Mouse (Mus musculus): Measurements from ENCODE around the gene Sh3bp1. TPM values are rescaled to one million over a fixed set of nuclear protein-coding genes. Genes with fewer than 3 reads are reported as not detected.
"Not testable (repeated sequence)": the region's sequence is repeated elsewhere in the genome, so short reads cannot be mapped to it uniquely, and the experiment has no call there.

The Sh3bp1 gene
- polyA plus RNA-seq, 1 experiment, result 3.3 TPM

DNA sequence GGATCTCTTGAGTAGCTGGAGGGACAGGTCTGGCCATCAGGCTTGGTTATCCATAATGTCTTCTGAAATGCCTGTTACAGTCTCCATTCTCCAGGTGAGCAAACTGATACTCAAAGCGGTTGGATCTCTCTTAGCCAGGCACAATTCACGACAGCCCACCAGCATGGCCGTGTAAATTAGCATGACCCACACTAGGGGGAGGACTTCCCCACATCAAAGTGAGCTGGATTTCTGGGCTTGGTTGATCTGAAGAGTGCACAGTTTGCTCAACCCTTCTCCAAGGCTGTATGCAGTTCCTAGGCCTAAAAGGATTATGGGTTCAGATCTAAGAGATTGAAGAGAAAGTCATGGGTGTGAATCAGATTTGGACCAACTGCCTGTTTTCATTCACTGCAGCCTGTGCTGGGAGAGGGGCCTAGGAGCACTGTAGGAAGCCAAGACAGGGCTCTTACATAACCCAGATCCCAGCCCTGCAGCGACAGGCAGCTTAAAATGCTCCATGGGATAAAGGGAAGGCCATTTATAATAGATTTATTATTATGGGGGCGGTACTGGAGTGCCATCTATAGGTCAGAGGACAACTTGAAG lies 27.5 kb upstream of the Sh3bp1 start:
- H3K4me3 ChIP-seq (ENCODE audit: insufficient read depth, low read depth, low read length), result no peak overlapping the region
- peaks cover 6% of the 10 kb centered on the region; the same call in 1 of the 2 replicates for H3K4me1 ChIP-seq (ENCODE audit: control insufficient read depth, insufficient read depth, insufficient read length, low read length)
- H3K27ac ChIP-seq (replicated peaks; ENCODE audit: low read depth, low read length), result no peak overlapping the region

DNA sequence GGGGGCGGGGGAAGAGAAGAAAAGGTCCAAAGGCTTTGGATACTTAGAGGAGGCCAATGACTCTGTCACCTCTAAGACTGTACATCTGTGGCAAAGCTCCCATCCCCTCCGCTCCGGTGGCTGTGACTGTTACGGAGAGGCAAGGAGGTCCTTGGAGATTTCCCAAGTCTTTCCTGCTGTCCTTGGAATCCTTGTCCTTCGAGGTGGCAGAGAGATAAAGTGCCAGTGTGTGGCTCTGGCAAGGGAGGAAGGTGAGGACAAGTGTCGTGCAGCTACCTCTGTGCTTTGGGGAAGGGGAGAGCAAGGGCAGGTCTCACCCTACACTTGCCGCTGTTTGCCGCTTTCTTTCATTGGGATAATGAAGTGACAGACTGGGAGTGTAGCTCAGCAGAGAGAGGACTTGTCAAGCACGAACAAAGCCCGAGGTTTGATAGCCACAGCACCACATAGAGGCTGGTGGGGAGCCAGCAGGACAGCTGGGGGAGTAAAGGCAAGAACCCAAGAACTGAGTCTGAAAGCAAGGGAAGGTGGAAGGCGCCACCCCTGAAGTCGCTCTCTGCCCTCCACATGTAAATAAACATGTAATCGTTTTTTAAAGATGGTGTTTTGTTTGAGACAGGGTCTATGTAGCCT lies 25.6 kb upstream of the Sh3bp1 start:
- H3K4me1 ChIP-seq (ENCODE audit: control insufficient read depth, insufficient read depth, insufficient read length, low read length), result peaks cover 4% of the 10 kb centered on the region
- H3K4me3 ChIP-seq (ENCODE audit: insufficient read depth, low read depth, low read length), result no peak overlapping the region
- H3K27ac ChIP-seq (replicated peaks; ENCODE audit: low read depth, low read length), result no peak overlapping the region

DNA sequence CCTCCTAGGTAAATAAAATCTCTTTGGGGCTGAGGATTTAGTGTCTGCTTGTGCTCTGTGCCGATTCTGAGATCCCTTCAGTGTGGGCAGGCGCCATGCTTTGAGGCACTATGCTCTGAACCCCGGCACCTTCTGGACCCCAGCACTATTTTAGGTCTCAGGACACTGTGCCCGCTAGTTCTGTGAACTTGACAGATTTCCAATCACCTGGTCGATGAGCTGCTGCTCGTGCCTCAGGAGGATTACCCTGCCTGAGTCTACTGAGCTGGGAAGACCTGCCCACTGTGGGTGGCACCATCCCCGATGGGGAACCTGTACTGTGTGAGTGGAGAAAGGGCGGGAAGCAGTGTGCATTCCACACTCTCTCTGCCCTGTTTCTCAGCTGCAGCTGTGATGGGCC lies 24.6 kb upstream of the Sh3bp1 start:
- Histone ChIP-seq H3K4me3 (ENCODE audit: insufficient read depth, low read depth, low read length) (no peak overlapping the region), H3K4me1 (ENCODE audit: control insufficient read depth, insufficient read depth, insufficient read length, low read length) (peaks cover 5% of the 10 kb centered on the region), H3K27ac (replicated peaks; ENCODE audit: low read depth, low read length) (no peak overlapping the region)

DNA sequence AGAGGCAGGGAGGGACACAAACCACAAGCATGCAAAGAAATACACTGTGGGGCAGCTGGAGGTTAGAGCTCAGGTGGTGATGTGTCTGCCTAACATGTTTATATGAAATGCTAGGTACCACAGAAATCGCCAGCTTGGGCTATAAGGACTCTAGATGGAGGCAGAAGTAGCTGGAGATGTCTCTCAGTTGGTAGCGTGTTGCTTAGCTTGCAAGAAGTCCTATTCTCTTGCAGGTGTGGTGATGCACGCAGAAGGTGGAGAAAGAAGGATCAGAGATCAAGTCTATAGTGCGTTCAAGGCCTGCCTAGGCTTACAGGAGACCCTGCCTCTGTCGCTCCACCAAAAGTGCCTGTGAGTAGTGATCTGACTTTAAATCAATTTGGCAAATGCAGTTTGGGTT lies 24.0 kb upstream of the Sh3bp1 start:
- Histone ChIP-seq H3K4me1 (ENCODE audit: control insufficient read depth, insufficient read depth, insufficient read length, low read length) (peaks cover 5% of the 10 kb centered on the region), H3K27ac (replicated peaks; ENCODE audit: low read depth, low read length) (no peak overlapping the region), H3K4me3 (ENCODE audit: insufficient read depth, low read depth, low read length) (no peak overlapping the region)

DNA sequence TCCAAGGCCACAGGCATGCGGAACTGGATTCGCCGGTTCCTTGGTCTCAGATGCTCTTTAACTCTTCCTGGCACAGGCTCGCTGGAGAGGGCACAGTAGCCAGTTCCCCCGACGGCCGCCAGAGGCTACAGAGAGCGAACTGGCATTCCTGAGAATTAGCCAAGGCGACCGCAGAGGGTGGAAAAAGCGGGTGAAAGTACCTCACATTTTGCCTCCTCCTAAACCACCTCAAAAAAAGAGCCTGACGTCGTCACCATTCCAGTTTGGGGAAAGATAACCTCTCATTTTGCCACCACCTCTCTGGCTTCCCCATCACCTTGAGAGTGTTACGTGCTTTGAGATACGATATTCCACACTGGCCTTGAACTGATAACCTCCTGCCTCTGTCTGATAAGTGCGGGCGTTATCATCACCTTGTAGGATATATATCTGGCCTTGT lies 23.3 kb upstream of the Sh3bp1 start:
- Histone ChIP-seq H3K4me1 (ENCODE audit: control insufficient read depth, insufficient read depth, insufficient read length, low read length) (peaks cover 5% of the 10 kb centered on the region), H3K4me3 (ENCODE audit: insufficient read depth, low read depth, low read length) (peak overlapping the region; percentile 69), H3K27ac (replicated peaks; ENCODE audit: low read depth, low read length) (peak overlapping the region; percentile 99)

DNA sequence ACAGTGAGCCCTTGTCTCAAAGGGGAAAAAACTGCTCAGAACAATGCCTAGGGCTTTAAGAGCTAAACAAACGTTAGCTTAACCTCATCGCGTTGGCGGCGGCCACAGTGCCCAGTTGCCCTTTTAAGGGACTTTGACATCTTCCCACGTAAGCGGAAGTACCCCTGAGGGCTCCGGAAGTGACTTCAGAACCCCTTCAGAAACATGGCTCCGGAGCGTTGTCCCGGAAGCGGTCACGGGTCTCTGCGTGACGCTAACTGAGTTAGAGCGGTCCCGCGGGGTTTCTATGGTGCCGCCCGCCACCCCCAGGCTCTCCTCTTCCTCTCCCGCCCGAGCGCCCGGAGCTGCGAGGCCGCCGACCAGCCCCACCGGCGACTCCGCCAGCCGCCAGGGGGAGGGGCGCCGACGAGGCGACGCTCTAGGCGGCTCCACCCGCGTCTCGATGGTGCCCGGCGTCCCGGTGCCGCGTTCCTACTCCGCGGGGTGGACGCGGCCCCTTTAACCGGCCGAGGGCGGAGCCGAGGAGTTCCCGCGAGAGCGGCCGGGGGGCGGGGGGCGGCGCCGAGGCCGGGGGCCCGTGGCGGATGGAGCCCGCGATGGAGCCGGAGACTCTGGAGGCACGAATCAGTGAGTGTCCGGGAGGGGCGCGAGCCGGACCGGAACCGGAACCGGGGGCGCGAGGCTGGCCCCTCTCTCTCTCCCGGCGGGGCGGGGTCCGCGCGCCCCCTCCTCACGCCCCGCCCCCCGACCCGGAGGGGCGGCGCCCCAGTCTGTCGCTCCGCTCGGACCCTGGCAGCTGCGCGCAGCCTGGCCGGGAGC lies 22.4 kb upstream of the Sh3bp1 start, which contains the start of gene Gga1:
Gene Gga1 (plus strand): TSS at position 200 of the 819 bp plus-strand sequence.
- peaks cover 5% of the 10 kb centered on the region for H3K4me1 ChIP-seq (ENCODE audit: control insufficient read depth, insufficient read depth, insufficient read length, low read length)
- peak within 1 kb of the TSS; percentile 99 for H3K27ac ChIP-seq (replicated peaks; ENCODE audit: low read depth, low read length)
- peak within 1 kb of the TSS; percentile 69 for H3K4me3 ChIP-seq (ENCODE audit: insufficient read depth, low read depth, low read length)

DNA sequence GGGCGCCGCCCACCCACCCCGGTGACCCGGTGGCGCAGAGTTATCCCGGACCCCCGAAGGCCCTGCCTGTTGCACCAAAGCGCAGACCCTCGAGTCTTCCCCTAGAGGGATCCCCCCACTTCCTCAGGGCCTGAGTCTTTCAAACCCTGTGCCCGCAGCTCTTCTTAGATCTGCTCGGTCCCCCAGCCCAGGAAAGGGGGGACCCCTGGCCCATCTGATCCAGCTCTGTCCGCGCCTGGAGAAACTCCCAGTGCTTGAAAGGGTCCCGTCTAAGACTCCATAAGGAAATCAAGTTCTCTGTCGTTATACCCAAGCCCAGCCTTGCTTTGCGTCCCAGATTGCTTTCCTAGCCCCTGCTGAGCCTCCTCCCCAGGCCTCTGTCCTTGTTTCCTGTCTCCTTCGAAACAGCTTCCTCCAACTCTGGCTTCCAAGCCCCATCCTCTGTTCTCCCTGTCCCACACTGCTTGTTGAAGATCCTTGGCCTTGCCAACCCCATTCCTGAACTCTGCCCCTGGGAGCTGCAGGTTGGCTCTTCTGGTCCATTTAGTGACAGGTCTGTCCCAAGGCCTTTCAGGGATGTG lies 21.7 kb upstream of the Sh3bp1 start:
- peak overlapping the region; percentile 69 for H3K4me3 ChIP-seq (ENCODE audit: insufficient read depth, low read depth, low read length)
- peak overlapping the region; percentile 46 for H3K27ac ChIP-seq (replicated peaks; ENCODE audit: low read depth, low read length)
- peaks cover 5% of the 10 kb centered on the region for H3K4me1 ChIP-seq (ENCODE audit: control insufficient read depth, insufficient read depth, insufficient read length, low read length)

DNA sequence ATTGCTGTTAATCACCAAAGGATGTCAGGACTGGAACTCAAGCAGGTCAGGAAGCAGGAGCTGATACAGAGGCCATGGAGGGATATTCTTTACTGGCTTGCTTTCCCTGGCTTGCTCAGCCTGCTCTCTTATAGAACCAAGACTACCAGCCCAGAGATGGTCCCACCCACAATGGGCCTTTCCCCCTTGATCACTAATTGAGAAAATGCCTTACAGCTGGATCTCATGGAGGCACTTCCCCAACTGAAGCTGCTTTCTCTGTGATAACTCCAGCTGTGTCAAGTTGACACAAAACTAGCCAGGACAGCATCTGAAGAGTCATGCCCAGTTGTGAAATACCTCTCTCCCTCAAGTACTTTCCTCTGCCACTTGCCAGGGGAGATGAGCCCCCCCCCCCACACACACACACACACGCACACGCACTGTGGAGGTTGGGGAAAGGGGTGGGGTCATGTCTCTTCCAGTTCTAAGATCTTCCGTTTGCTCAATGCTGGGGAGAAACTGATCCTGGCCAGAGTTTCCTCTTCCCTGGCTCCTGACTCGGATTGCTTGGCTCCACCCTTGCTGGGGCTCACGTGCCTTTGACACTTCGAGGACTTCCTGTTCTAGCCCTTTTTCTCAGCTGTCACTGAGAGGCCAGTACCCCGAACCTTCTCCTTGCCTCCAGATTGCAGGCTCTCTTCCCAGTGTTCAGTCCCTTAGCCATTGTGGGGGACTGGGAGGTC lies 20.6 kb upstream of the Sh3bp1 start:
- H3K4me1 ChIP-seq (ENCODE audit: control insufficient read depth, insufficient read depth, insufficient read length, low read length), result not testable (repeated sequence)
- H3K4me3 ChIP-seq (ENCODE audit: insufficient read depth, low read depth, low read length), result peak overlapping the region; percentile 24
- H3K27ac ChIP-seq (replicated peaks; ENCODE audit: low read depth, low read length), result peak overlapping the region; percentile 38

DNA sequence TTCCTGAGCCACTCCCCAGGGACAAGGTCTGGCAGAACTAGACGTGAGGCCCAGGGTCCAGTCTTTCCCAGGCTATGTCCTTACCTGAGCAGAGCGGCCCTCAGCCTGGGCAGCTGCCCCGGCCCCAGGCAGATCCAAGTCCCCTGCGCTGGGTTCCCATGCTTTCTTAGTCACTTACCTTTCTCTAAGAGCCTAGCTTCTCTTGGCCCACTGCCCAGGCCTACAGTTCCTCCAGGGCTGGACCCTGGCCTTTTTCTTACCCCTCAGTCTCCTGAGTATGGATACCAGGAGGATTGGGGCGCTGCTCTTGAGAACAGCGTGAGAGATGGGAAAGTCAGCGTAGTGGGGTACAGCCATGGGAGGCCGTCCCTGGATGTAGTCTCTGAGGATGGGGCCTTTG lies 19.1 kb upstream of the Sh3bp1 start:
- Histone ChIP-seq H3K4me1 (ENCODE audit: control insufficient read depth, insufficient read depth, insufficient read length, low read length) (peaks cover 5% of the 10 kb centered on the region), H3K27ac (replicated peaks; ENCODE audit: low read depth, low read length) (no peak overlapping the region), H3K4me3 (ENCODE audit: insufficient read depth, low read depth, low read length) (no peak overlapping the region)

DNA sequence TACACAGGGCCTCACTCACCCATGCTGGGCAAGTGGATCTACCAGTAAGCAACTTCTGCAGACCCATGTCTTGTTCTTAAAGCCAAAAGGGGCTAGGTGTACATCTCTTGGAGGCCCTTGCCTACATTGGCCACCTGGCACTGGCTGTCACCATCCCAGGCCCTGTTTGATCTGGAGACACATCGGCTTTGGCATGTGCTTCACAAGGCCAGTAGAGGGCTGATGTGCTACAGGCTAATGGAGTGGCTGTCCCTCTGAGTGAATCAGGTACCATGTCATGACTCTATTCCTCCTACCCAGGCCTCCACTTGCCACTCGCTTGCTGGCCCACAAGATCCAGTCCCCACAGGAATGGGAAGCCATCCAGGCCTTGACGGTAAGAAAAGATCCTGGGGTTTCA lies 17.7 kb upstream of the Sh3bp1 start:
- H3K4me1 ChIP-seq (ENCODE audit: control insufficient read depth, insufficient read depth, insufficient read length, low read length), result peaks cover 5% of the 10 kb centered on the region
- no peak overlapping the region for H3K4me3 ChIP-seq (ENCODE audit: insufficient read depth, low read depth, low read length)
- H3K27ac ChIP-seq (replicated peaks; ENCODE audit: low read depth, low read length), result no peak overlapping the region

DNA sequence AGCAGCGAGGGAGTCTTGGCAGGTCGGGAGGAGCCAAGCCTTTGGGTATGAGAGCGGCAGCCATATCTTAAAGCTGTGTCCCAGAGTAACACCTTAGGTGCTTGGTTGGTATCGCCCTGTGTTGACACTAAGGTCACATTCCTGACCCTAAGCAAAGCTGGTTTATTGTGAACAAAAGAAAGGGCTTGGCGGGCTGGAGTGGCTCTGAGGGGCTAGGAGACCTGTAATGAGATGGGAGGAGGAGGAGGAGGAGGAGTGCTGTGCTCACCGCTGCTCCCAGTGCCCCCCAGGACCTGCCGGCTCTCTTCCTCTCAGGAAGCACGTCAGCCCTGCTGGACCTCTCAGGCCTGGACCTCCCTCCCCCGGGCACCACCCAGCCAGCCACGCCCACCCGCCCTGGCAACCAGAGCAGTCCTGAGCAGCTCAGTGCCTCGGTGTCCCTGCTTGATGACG lies 10.1 kb upstream of the Sh3bp1 start:
- Histone ChIP-seq H3K4me1 (ENCODE audit: control insufficient read depth, insufficient read depth, insufficient read length, low read length) (no peaks in the 10 kb centered on the region), H3K4me3 (ENCODE audit: insufficient read depth, low read depth, low read length) (no peak overlapping the region), H3K27ac (replicated peaks; ENCODE audit: low read depth, low read length) (no peak overlapping the region)

DNA sequence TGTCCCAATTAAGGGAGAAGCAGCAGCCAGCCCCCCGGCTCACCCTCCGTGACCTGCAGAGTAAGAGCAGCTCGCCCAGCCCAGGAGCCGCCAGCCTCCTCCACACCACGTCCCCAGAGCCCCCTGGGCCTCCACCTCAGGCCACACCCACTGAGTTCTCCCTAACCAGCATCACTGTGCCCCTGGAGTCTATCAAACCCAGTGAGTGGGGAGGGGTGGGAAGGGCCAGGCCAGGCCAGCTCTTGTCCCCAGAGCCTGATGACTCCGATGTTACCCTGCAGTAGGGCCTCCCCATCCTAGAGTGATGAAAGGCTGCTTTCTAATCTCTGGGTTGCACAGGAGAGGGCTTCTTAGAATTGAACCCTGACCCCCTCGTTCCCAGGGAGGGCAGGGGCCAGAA lies 7.1 kb upstream of the Sh3bp1 start:
- no peak overlapping the region for H3K27ac ChIP-seq (replicated peaks; ENCODE audit: low read depth, low read length)
- no peaks in the 10 kb centered on the region for H3K4me1 ChIP-seq (ENCODE audit: control insufficient read depth, insufficient read depth, insufficient read length, low read length)
- no peak overlapping the region for H3K4me3 ChIP-seq (ENCODE audit: insufficient read depth, low read depth, low read length)

DNA sequence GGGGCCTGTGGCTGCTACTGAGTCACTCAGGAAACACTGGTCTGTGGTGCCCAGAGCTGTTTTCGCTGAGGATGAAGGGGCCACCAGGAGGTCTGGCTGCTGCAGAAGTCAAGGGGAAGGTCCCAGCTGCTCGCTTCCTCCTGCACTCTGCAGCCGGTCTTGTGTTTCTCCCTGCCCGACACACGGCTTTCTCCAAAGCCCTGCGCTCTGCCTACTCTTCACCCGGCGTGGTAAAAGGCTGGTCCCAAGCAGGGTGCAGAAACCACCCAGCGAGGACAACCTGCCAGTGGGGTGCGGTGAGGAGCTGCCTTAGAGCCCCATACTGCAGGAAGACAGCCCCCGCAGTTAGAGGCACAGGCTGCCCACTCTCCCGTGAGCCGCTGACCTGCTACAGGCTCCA lies 4.8 kb upstream of the Sh3bp1 start:
- H3K4me1 ChIP-seq (ENCODE audit: control insufficient read depth, insufficient read depth, insufficient read length, low read length), result no peaks in the 10 kb centered on the region; the same call in 1 of the 2 replicates
- H3K4me3 ChIP-seq (ENCODE audit: insufficient read depth, low read depth, low read length), result no peak overlapping the region
- H3K27ac ChIP-seq (replicated peaks; ENCODE audit: low read depth, low read length), result no peak overlapping the region

DNA sequence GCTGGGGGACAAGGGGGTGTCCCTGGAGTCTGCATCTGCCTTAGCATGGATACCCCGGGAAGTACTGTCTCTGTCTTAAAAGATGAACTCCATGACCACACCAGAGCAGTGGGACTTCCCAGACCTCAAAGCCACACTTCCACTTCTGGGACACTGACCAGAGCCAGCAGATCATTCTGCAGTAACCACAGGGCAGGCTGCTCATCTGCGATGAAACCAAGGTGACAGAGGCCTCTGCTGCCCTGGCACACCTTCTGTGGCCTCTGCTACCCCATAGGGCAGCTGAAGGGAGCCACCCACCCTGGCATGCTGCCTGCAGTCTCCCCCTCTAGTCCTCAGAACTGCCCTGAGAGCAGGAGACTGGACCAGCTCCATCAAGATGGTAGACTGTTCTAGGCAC lies 3.8 kb upstream of the Sh3bp1 start:
- Histone ChIP-seq H3K27ac (replicated peaks; ENCODE audit: low read depth, low read length) (no peak overlapping the region), H3K4me1 (ENCODE audit: control insufficient read depth, insufficient read depth, insufficient read length, low read length) (no peaks in the 10 kb centered on the region; the same call in 1 of the 2 replicates), H3K4me3 (ENCODE audit: insufficient read depth, low read depth, low read length) (no peak overlapping the region)

DNA sequence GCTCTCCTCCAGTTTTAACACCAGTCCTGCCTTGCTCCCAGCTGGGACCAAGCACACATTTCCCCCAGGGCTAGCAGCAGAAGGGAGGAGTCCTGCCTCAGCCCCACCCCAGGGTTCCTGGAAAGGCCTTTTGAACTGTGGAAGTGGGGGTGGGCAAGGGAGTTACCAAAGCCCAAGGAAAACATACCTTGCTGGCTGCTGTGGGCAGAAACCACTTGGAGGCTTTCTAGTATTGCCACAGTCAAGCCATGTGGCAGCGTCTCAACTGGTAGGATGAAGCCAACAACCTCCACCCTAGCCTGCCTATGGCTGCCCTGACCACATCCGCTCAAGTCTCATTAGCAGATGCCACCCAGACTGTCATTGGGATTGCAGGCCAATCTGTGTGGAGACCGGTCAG lies 3.4 kb upstream of the Sh3bp1 start:
- Histone ChIP-seq H3K27ac (replicated peaks; ENCODE audit: low read depth, low read length) (no peak overlapping the region), H3K4me3 (ENCODE audit: insufficient read depth, low read depth, low read length) (no peak overlapping the region), H3K4me1 (ENCODE audit: control insufficient read depth, insufficient read depth, insufficient read length, low read length) (no peaks in the 10 kb centered on the region; the same call in 1 of the 2 replicates)
